Mouse (Mus musculus) adipocyte (in vitro differentiated cells): ENCODE measurements at regions not wholly inside any gene's neighbourhood (a gene's known extent, or its start where the extent isn't known, plus 50 kb on each side); places are given as distances from the start of the nearest gene placed in this dataset.

Experiments
- DNase-seq: peaks from one replicate; pipeline ENCODE4 v3.0.0-alpha.2; 2016; ENCODE audit warnings: low spot score

DNA sequence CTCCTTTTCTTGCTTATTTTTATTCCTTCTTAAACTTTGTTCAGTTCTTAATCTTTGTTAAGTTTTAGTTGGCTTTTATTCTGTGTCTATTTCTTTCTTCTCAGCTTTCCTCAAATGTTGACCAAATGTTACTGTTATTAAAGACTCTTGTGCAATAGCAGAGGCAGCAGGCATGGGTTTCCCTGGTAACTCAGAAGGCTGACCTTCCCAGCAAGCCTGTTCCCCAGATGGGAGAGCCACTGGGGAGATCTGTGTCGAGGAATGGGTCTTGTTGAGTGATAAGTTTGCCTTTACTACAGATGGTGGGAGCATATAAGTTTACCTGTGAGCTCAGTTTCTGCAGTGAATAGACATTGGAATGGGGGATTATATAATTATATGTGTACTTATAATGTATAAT is 237.2 kb downstream of the Plpp3 start:
- DNase-seq, result peak; percentile 82

DNA sequence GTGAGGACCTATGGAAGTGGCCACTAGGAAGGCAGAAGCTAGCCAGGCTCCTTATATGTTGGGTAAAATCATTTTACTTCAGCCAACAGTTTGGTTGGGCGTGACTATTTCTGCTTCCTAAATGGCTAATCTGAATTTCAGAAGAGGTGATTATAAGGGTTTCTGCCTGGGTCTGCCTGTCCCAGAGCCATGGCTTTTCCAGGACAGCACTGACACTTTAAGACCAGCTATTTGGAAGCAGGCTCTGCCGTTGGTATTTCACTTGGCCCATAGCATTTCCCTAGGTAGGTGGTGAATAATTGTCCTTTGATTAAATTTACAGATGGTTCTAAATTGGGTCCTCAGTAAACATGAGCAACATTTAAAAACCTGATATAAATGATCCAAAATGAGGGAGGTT is 240.3 kb downstream of the Plpp3 start:
- no peak for DNase-seq

DNA sequence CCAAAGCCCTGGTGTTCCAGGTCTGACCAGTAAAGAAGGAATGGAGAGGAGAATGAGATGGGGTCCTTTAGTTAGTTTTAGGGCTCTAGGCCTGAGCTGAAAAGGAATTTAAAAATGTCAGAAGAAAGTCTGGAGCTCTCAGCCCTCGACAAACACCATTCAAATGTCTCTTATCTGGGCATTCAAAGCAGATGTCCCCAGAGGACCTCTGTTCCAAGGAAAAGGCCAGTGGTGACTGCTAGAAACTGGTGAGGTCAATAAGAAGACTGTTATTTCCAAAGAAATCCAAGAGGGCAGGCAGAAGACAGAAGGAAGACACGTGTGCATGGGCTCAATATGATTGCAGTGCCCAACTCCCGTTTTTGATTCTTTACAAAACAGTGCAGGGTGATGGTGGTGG is 244.9 kb downstream of the Plpp3 start:
- peak; percentile 41 for DNase-seq

DNA sequence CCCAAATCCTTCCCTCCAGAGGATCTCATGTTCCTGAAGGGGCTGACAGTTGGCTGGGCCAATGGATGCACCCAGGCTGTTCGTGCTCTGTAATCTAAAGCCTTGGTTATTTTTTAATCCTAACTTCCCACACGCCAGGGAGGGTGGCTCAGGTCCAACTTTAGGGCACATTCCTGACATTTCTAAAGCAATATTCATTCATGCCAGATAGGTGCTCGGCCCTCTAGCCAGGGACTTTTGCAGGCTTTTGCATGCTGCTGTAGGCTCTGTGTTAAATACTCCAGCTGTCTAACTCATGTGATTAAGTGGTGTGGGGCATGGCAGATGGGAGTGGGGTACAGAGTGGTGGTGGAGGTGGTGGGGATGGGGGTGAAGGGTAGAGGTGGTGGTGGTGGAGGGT is 246.0 kb downstream of the Plpp3 start:
- no peak for DNase-seq

DNA sequence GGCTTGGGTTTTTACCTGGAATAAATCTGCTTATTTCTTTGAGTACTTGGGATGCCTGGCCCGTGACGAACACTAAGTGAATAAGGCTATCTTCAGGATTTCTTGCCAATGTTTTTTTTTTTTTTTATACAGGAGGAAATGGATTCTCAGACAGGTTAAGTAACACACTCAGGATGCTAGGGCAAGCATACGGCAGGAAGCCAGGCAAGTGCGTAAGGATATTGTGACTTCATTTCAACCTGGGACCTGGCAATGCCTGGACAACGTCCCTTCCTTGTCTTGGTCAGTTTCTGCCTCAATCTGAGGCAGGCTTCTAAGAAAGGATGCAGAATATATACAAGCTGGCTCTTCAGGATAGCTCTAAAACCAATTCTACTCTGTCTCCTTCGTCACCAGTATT is 246.5 kb downstream of the Plpp3 start:
- no peak for DNase-seq

DNA sequence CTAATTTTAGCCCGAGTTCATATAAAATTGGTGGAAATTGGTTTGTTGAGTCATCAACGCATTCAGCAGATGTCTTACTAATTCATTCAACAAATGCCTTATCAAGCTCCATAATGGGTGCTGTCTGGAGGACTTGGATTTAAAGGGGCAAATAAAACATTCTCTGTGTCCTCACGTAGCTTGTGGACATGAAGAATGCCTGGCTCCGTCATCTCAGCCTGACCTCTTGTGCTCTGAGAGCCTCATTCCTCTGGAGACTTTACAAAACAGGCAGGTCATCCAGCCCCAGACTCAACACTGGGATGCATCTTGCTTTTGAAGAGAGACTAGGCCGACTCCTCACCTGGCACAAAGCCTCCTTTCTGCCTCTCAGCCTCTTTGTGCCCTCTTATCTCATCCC is 248.6 kb downstream of the Plpp3 start:
- DNase-seq, result no peak

DNA sequence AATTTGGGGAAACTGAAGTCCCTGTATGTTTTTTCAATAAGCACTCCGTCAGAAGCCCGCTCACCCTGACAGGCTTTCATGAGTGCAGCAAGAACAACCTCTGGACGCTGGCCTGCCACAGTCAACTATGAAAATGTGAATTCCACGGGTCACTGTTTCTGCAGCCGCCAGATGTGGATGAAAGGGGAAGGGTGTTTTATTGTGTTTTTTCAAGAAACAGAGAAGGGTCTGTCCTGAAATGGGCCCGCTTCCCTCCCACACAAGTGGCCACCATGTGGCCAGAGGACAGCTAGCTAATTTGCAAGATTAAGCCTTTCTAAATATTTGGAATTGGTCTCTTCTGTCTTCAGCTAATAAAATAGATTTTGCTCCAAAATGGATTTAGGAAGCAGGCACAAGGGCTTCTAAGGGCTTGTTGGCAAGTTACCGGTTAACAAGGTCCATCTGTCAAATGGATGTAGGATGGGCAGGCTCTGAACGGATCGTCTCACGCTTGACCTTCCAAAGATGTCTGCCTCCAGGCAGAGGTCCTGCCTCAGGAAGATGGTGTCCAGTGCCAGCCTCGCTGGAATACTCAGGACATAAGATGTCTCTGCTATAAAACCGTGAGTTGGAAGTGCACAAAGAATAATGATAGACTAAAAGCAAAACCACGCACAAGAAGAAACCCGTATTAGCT is 249.8 kb downstream of the Plpp3 start:
- DNase-seq, result no peak

DNA sequence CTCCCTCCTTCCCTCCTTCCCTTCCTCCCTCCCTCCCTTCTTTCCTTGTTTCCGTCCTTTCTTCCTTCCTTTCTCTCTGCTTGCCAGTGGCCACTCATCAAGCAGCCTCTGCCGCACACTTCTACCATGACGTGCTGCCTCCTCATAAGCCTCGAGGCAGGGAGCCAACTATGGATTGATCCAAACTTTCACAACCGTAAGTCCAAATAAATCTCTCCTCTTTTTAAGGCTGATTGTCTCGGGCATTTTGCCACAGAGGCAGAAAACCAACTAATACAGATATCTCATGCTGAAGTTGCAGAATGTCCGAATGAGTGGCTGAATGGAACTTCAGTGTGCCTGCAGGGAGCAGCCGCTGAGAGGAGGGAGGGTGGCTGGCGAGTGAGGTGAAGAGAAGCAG is 251.7 kb downstream of the Plpp3 start:
- DNase-seq, result peak; percentile 53

DNA sequence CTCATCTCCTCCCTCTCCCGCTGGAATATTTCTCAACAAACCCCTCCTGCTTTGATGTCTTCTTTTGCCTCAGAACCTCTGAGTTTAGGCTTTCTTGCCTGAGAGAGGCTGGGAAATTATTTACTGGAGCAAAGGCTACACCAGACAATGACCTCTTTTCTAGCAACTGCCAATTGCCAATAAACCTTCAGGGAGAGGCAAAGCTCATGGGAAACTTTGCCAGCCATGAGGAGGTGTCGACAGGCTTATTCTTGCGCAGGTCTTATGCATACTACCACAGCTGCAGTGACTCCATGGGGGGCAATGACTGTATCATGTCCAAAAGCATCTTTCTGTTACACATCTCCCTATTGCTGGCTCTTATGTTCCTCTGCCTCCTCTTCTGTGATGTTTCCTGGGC is 260.0 kb downstream of the Plpp3 start:
- DNase-seq, result peak; percentile 44

DNA sequence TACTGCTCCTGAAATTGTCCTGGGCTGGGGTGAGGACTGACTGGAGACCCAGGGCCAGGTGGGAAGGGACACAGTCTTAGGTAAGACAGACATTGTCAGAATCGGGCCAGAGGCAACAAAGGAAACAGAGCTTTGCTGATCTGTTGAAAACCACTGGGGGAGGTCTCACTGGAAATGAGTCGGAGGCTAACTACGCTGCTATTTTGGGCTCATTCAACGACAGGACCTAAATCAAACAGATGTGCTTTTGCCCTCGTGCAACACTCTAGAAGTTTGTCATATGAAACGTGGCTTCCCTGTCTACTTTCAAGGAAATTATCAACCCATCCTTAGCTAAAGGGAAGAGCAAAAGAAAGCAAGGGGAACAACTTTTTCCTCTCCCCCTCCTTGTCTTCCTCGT is 265.3 kb downstream of the Plpp3 start:
- no peak for DNase-seq

DNA sequence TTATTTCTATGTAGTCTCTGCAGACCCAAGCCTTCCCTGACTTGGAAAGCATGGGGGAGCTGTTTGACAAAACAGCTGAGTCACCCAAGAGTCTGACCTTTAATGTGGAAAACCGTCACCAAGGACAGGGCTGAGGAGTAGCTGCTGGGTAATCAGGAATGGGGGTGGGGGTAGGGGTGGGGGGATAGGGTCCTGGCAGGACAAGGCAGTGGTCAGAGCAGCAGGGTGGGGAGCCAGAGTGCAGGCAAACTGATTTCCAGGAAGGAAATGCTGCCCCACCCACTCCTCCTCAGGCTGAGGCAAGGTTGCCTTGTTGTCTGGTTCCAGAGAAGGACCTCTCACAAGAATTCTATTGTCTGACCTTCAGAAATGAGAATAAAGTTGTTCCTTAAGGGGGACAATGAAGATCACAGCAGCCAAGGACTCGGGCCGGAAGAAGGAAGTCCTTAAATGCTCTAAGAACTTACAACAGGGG is 266.6 kb downstream of the Plpp3 start:
- no peak for DNase-seq

DNA sequence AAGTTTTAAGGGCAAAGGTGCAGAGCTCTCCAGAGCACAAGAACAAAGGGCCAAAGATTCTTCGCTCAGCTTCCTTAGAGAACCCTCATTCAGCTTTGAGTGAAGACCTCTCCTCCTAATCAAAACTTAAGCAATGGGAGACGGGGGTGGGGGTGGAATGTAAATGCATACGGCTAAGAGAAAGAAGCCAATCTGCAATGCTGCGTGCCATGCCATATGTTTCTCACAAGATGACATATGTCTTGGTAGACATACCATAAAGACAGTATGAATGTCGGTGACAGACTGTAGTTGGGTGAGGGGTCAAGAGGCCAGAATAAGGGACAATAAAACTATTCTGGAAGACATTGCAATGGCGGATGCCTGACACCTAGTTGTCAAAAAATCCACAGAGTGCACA is 267.9 kb downstream of the Plpp3 start:
- DNase-seq, result no peak

DNA sequence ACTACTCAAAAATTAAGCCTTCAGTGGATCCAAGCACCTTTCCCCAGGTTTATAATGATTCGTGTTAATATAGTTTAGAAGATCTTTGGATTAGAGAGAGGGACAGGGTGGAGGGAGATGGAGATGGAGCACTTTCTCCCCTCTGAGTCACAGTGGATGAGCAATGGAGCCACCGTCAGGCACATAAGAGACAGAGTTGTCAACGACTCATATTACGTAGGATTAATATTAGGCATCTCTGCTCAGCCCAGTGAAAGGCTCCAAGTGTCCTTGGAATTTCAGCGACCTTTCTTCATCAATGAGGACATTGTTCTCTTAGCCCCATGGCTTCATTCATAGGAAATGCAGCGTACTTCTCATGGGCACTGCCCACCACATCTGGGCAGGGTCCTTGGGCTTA is 270.4 kb downstream of the Plpp3 start:
- DNase-seq, result no peak

DNA sequence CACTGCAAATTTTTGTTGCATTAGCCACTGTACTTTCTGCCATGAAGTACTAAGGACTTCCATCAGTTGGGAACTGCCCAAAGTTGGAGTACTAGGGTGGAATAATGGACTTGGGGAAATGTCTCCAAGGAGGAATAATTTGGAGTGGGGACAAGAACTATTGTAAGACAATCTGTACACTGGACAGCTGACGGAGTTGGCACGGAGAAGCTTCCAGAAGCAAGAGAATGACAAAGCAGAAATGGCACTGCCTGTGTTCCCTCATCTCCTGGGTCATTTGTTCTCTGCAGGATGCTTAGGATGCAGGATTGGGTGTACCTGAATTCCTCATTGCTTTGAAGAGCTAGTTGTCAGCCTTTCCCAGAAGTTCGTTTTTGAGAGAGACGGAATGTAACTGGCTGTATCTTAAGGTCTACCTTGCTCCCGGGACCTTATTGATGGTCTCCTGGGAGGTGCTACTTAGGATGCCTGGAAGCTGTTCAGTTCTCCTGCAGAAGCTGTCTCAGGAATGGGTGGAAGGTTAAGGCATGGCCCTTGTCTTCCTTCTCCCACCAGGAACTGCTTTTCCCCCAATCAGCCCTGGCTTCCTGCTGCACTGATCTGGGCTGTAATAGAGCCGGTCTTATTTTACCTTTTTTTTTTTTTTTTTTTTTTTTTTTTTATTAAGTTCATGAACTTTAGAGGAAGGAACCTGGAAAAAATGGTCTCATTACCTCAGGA is 272.4 kb downstream of the Plpp3 start:
- DNase-seq, result peak; percentile 21

DNA sequence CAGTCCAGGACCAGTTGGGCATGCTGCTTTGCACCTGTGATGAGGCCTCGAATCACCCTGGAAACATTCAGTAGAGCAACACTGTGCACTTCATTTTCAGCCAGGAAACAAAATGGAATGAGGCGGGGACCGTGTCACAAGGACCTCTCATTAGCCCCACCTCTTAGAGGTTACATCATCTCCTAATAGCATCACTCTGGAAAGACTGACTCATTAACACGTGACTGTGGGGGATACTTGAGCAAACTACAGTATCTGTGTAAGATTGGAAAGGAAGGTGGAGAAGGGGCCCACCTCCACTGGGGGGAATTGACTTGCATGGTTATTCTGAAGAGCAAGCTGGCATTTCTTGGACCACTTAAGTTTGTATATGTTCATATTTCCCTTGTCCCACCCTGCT is 275.3 kb downstream of the Plpp3 start:
- DNase-seq, result no peak

DNA sequence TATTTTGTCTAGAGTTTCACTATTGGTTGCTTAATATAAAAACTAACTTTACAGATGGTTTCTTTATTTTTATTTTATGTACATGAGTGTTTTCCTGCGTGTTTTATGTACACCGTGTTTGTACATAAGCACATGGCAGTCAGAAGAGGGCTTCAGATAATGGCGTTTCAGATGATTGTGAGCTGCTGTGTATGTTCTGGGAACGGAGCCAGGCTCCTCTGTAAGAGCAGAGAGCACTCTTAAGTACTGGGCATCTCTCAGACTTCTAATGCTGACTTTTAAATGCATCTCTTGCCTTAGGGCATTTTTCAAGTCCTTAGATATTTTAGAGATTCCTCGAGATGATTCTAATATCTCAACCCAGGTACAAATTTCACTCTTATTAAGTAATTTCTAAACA is 280.0 kb downstream of the Plpp3 start:
- DNase-seq, result no peak

DNA sequence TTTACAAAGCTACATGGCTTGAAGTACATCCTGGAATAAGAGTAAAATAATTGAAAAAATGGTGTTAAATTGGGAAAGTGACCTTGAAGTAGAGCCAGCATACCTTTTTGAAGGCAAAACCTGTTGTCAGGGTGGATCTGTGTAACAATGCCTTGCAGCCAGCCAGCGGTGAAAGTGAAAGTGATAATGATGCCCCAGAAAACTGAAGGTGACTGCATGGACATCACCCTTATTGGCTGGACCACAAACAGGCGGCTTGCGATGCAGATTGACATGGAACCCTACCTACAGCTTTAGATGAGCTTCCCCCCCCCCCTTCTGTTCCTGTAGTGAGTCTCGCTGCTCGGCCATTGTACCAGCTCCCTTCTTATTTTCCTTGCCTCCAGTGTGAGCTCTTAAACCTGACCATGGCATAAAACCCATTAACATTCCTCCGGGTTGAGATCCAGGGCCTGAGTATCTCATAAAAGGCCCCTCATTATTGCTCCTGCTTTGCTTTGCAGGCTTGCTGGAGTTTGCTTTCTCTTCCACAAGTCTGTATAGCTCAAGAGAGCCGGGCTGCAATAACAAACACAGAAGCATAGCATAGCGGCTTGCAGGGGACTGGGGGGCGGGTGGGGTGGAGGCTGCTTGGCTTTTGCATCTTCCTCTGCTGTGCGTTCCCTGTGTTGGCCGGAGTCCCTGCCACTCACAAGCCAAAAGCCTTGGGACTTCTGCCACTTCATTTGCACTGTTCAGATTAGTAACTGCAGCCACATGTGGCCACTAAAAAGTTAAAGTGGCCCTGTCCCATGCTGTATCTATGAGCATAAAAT is 292.1 kb downstream of the Plpp3 start:
- peak; percentile 16 for DNase-seq

DNA sequence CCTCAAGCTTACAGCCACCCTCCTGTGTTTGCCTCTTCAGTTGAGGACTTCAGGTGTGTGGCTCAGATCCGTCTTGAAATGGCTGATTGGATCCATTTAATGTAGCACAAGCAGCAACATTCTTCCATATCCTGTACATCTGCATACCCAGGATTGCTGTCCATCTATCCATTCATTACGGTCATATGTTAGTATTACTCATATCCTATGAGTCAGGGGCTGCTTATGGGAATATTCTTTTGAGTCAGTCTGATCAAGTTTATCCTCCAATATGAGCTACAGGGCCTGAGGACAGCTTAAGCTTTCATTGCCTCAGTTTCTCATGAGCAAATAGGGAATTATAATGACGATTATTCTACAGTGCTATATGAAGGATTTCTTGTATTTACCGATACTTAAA is 293.7 kb downstream of the Plpp3 start:
- no peak for DNase-seq

DNA sequence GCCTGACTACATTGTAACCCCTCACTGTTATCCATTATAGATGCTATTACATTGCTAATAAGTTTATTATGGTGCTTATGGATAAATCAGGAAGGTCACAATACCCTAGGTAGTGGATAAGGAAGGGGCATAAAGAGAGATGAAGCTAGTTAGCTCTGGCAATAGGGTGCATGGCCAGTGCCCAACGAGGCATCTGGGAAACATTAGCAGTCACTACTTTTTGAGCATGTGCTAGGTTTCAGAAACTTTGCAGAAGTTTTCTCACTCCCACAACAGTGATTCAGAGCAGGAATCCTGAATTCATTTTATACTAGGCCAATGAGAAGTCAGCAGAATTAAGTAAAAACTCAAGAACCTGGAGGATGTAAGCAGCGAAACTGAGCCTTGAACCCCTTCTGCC is 294.7 kb downstream of the Plpp3 start:
- no peak for DNase-seq

DNA sequence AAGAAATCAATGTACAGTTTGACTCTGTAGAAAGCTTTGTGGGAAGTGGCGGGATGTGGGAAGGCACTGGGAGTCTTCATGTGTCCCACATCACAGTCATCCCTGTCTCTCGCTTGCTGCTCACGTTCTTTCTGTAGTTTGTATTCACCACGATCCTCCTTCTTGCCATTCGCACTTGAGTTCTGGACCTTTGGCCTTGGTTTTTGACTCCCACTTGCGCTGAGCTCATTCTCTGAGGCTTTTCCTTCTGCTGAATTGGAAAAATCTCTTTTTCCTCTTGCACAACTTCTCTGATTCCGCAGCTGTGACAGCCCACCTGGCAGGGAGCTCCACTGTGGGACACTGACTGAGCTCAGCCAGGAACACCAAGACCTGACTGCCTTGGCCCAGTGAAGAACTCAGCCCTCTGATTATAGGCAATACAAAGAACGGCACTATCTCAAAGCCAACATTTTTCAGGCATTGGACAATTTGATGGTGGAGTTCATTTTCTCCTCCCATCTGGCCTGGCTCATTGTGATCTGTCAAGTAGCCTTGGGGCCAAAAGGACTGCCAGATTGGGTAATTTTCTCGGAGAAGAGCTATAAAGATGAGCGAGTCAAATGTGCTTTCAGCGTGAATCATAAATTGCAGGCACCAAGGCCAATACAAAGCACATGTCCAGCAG is 299.9 kb downstream of the Plpp3 start:
- peak; percentile 84 for DNase-seq

DNA sequence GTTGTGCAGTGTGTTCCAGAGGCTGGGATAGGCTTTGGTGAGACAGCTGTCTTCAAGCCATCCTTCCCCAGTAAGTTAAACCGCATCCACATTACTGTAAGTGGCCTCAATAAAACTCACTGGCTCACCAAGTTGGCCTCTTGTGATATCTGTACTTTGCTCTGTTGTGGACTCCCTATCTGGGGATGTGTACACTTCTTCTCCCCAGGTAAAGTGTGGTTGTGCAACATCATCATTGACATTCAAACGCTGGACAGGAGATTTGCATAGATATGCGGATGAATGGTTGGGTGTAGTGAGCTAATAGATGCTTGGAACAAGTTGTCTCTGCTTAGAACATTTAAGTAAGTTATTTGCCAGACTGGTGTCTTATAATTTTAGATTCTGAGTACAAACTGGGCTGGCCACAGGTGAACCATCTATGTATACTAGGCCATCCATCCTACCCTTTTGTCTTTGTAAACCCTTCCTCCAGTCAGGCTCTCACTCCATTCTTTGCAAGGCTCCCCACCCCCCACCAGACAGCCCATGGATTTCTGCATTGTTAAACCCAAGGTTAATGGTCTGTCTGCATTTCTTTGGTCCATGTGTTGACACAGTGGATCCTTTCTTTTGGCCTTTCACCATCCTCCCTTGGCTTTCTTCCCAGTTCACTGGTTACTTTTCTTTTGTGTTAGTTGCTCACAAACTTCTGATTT is 303.0 kb downstream of the Plpp3 start:
- DNase-seq, result peak; percentile 50

DNA sequence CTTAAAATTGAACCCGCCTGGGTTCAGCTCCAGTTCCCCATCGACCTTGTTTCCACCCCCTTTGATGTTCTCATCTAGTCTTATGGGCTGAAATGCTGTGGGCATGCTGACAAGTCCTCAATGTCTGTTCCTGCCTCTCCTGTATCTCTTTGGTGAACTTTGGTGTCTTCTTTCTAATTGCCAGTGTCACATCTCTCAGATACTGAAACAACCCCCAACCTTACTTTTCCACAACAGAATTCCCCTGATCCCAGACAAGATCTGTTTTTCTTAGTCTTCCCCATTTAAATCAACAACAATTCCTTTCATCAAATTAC is 303.5 kb downstream of the Plpp3 start:
- no peak for DNase-seq
